Mouse (Mus musculus) left cerebral cortex, postnatal 14 days (tissue): ENCODE data around the gene Has1. TPM values are rescaled to one million over a fixed set of nuclear protein-coding genes. Genes with fewer than 3 reads are reported as not detected.

Experiments
- DNase-seq, 2 experiments: peaks; one replicate each; pipeline ENCODE4 v3.0.0; 2021 to 2022; ENCODE audit warnings: low spot score in 2 of 2, mixed read lengths in 1 of 2
- intact Hi-C: fragments of 180-260 bp; cut with DNase I; formaldehyde crosslinking; loops from one replicate; pipeline ENCODE4 v1.15.1; 2025
- microRNA-seq, 2 experiments: library from miRNA; unstranded; fragments of <30 nt; microRNA quantifications; one replicate each; pipeline ENCODE4 v1.2.0; 2022
- total RNA-seq, 2 experiments: library from RNA; stranded (reverse); gene quantifications; 2 replicates each; pipeline ENCODE4 v1.2.3; 2021

The Has1 gene
- total RNA-seq, 2 experiments from 2014 or later: 0.26 to 0.32 TPM

- DNase-seq: no peak
- intact Hi-C loops: loop anchor here (5.0 to 10.0 kb wide), 2 partner anchors 204 to 451 kb away; partner anchors contain the start of gene Riok2
These were observed 28.9 kb downstream of the Has1 start for GRCm38 (mm10) chr17:17825921-17826591.

GRCm38 (mm10) chr17:17823612-17824336, 31.2 kb downstream of the Has1 start:
- no peak for DNase-seq
- intact Hi-C loops: loop anchor here (10.0 kb wide), 1 partner anchor 449 kb away; the partner anchor contains the start of gene Riok2

GRCm38 (mm10) chr17:17795527-17795926, 59.5 kb downstream of the Has1 start:
- no peak for DNase-seq
- intact Hi-C loops: no loop called here

Small RNA genes within 50 kb of the gene (microRNA-seq; reads per million reads assigned to microRNA genes)
- gene Gm25927: 0 reads per million in 2 experiments
- 10,235 to 13,621 reads per million in 2 experiments for gene Mir125a
- gene Mir99b: 7,252 to 15,173 reads per million in 2 experiments
- 0 reads per million in 2 experiments for gene Mirlet7e

Other genes with a start within 250 kb of the Has1 start
- 10 to 100 TPM; 71.8 to 88.7 TPM for gene Lnpep, start 230.2 kb downstream of the Has1 start, total RNA-seq
- gene Vmn2r90, start 151.5 kb downstream of the Has1 start, total RNA-seq: not detected
- gene Spaca6, start 28.0 kb downstream of the Has1 start, total RNA-seq: 10 to 100 TPM; 76.9 to 80.9 TPM
- gene Fpr1, start 28.7 kb upstream of the Has1 start, total RNA-seq: not detected
- gene Fpr2, start 32.6 kb upstream of the Has1 start, total RNA-seq: not detected
- not detected for gene Fpr3, start 32.6 kb upstream of the Has1 start, total RNA-seq
- not detected for gene Fpr-rs4, start 166.5 kb upstream of the Has1 start, total RNA-seq
- gene Vmn2r124, start 194.2 kb upstream of the Has1 start, total RNA-seq: under 1 TPM; 0.04 to 0.11 TPM
- gene Vmn2r91, start 229.8 kb upstream of the Has1 start, total RNA-seq: not detected